Mouse (Mus musculus) lung, adult 2 months (tissue): ENCODE data around the gene Dnlz.

Source experiments
- CTCF ChIP-seq: fragments of 200-500 bp; IDR thresholded peaks from 2 replicates; pipeline ENCODE4 v1.5.1; 2011; ENCODE audit warnings: mild to moderate bottlenecking, low read length, control low read depth; ENCODE audit not compliant: insufficient read depth
- POLR2A ChIP-seq: fragments of 200-500 bp; IDR thresholded peaks from 2 replicates; pipeline ENCODE4 v1.6.1; 2011; ENCODE audit warnings: low read depth, mild to moderate bottlenecking, control low read depth, low read length, borderline replicate concordance; ENCODE audit errors: extremely low read depth

DNA sequence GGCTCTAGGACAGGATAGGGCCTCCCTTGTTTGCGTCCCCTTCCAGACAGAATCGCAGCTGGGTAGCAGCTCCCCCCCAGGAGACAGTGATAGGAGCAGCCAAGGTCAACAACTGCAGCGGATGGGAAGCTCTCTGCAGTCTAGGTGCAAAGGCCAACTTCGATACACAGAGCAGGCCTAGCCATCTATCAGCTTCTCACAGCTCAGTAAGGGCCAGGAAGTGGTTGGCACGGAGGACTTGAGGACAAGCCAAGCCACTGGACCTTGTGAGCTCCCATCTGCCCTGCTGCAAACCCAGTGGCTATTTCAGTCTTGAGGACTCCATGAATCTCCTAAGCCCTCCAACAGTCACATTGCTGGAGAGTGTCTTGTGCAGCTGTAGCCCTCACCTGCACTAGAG, 47.7 kb upstream of the Dnlz start:
- no peak for TF ChIP-seq POLR2A
- TF ChIP-seq CTCF, result no peak
